Mouse (Mus musculus) midbrain, embryonic 11.5 days (tissue): ENCODE measurements at regions not wholly inside any gene's neighbourhood (a gene's known extent, or its start where the extent isn't known, plus 50 kb on each side); places are given as distances from the start of the nearest gene placed in this dataset.

Experiments used
- ATAC-seq: fragments of 200-750 bp; cut with Nextera tagmentation; 2 replicates; pipeline ENCODE4 v1.8.0; 2017; ENCODE audit warnings: moderate TSS enrichment, moderate library complexity; ENCODE audit not compliant: low FRiP score
- DNase-seq: peaks from one replicate; pipeline ENCODE4 v3.0.0; 2015; ENCODE audit warnings: low spot score; ENCODE audit errors: missing footprints
- H3K27ac ChIP-seq: fragments of 300-500 bp; sonication (generic); 2 replicates; pipeline ENCODE4 v1.5.1; 2014; ENCODE audit warnings: low read depth, low read length
- H3K27me3 ChIP-seq: fragments of 300-500 bp; sonication (generic); 2 replicates; pipeline ENCODE4 v1.6.1; 2014; ENCODE audit warnings: mild to moderate bottlenecking, low read length, moderate library complexity, mixed read lengths; ENCODE audit not compliant: control insufficient read depth, insufficient read depth
- H3K36me3 ChIP-seq: fragments of 300-500 bp; sonication (generic); 2 replicates; pipeline ENCODE4 v1.6.1; 2014; ENCODE audit warnings: mild to moderate bottlenecking, low read length, moderate library complexity, mixed read lengths; ENCODE audit not compliant: control insufficient read depth, insufficient read depth
- H3K4me1 ChIP-seq: fragments of 300-500 bp; sonication (generic); 2 replicates; pipeline ENCODE4 v1.6.1; 2014; ENCODE audit warnings: low read length; ENCODE audit not compliant: control insufficient read depth, insufficient read depth
- H3K4me2 ChIP-seq: fragments of 300-500 bp; sonication (generic); 2 replicates; pipeline ENCODE4 v1.6.1; 2014; ENCODE audit warnings: mild to moderate bottlenecking, moderate library complexity
- H3K4me3 ChIP-seq: fragments of 300-500 bp; sonication (generic); 2 replicates; pipeline ENCODE4 v1.5.1; 2014; ENCODE audit warnings: low read depth, low read length
- H3K9ac ChIP-seq: fragments of 300-500 bp; sonication (generic); 2 replicates; pipeline ENCODE4 v1.6.1; 2014; ENCODE audit warnings: low read length
- H3K9me3 ChIP-seq: fragments of 300-500 bp; sonication (generic); 2 replicates; pipeline ENCODE4 v1.6.1; 2016; ENCODE audit warnings: low read length; ENCODE audit not compliant: control insufficient read depth
- WGBS: fragments of 180-500 bp; shearing (Covaris S2); extraction: QIAGEN DNeasy Blood & Tissue Kit; methylation state at CpG from one replicate; pipeline ENCODE4 v1.1.7; 2014; 5-methylcytosine and 5-hydroxymethylcytosine counted together

DNA sequence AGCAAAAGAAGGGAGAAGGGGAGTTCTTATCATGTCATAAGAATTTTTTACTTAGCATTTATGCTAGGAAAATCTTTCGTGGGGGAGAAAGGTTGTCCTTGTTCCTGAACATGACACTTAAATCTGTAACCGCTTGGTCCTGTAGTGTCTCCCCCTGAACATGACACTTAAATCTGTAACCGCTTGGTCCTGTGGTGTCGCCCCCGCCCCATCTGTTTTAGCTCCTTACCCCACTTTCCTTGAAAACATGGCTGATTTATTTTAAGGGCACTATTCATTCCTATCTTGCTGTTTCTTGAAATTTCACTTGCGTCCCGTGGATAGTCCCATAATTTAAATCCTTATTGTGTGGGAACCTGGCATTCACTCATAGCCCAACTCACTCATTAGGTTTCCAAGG is 82.2 kb downstream of the Rap2a start:
- 97% methylated on average over 7 of the region's 7 CpGs for WGBS
- no peak for ATAC-seq
- Histone ChIP-seq H3K4me2 (no peak overlapping the region), H3K9me3 (no peaks in the 10 kb centered on the region), H3K4me1 (no peaks in the 10 kb centered on the region), H3K27me3 (no peaks in the 10 kb centered on the region), H3K36me3 (no peaks in the 10 kb centered on the region), H3K27ac (no peak overlapping the region), H3K9ac (no peak overlapping the region), H3K4me3 (no peak overlapping the region)
- DNase-seq = no peak

DNA sequence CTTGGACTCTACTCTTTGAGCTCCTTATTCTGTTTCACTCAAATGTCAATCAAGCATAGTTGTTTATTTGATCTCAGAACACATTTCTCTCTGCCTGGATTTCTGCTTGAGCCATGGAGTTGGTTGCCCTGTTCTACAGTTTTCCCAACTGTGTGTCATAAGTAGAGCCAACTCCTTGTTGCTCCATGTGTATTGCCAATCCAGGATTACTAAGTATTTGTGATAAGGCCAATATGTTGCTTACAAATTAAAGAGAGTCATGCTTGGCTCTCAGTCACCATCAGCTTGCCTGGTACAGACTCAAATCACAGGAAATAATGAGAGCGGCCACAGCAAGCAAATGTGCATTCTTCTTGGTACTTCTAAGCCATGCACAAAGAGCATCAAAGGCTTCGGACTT is 82.7 kb downstream of the Rap2a start:
- no peak overlapping the region for H3K4me3 ChIP-seq
- no peaks in the 10 kb centered on the region for H3K27me3 ChIP-seq
- H3K36me3 ChIP-seq = no peaks in the 10 kb centered on the region
- H3K27ac ChIP-seq = no peak overlapping the region
- no peaks in the 10 kb centered on the region for H3K9me3 ChIP-seq
- H3K4me2 ChIP-seq = no peak overlapping the region
- H3K9ac ChIP-seq = no peak overlapping the region
- H3K4me1 ChIP-seq = no peaks in the 10 kb centered on the region
- WGBS = 90% methylated on average over 2 of the region's 2 CpGs
- ATAC-seq (no peak), DNase-seq (no peak)

DNA sequence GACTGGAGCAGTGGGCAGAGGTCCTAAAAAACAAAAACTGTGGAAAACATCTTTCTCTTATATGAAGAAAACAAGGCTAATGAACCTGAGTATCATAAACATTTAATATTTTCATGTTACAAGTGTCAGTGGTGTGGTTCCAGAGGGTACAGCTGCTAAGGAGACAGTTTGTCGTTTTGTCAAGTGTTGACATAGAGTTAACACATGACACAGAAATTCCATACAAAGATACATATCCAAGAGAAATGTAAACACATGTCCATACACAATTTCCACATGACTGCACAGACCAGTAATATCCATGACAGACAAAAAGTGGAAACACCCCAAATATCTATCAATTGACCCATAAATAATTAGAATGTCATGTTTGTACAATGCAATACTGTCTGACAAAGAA is 88.7 kb downstream of the Rap2a start:
- Histone ChIP-seq H3K9ac (no peak overlapping the region), H3K27me3 (no peaks in the 10 kb centered on the region), H3K4me3 (no peak overlapping the region), H3K4me2 (no peak overlapping the region), H3K9me3 (no peaks in the 10 kb centered on the region), H3K36me3 (no peaks in the 10 kb centered on the region), H3K4me1 (no peaks in the 10 kb centered on the region), H3K27ac (no peak overlapping the region)
- DNase-seq (no peak), ATAC-seq (no peak)
- 76% methylated on average over 1 of the region's 1 CpGs for WGBS

DNA sequence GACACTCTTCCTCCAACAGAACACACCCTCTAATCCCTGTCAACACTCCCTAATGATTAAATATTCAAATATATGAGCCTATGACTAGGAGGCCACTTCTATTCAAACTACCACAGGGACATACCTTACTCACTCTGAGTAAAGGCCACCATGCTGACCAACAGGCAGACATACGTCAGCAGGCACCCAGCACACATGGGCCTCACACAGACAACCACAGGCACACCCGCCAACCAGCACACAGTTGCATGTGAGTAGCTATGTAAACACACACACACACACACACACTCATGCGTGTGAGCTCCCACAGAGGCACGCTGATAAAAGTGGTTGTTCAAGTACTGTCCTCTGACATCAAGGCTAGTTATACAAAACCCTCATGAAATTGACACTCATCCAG is 89.8 kb downstream of the Rap2a start:
- no peak overlapping the region for H3K9ac ChIP-seq
- DNase-seq (no peak), ATAC-seq (no peak)
- H3K4me3 ChIP-seq = no peak overlapping the region
- H3K9me3 ChIP-seq = no peaks in the 10 kb centered on the region
- H3K36me3 ChIP-seq = no peaks in the 10 kb centered on the region
- no peak overlapping the region for H3K27ac ChIP-seq
- no peak overlapping the region for H3K4me2 ChIP-seq
- no peaks in the 10 kb centered on the region for H3K27me3 ChIP-seq
- 92% methylated on average over 4 of the region's 4 CpGs for WGBS
- H3K4me1 ChIP-seq = no peaks in the 10 kb centered on the region

DNA sequence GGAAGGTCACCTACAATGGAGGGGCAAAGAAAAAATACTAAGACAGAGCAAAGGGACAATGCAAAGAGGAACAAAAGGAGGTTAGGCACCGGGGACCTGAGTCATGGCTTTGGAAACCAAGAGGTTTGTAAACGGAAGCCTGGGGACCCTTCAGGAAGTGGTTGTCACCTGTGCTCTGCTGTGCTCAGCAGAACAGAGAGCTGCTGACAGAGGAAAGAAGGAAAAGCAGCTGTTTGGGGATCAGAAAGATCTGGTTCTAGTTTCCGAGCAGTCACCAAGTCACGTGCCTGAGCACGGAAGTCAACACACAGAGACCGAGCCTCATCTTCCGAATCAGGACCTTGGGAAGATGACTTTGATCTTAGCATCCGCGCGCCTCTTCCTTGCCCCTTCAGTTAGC is 94.0 kb downstream of the Rap2a start:
- Histone ChIP-seq H3K4me2 (no peak overlapping the region), H3K4me1 (no peaks in the 10 kb centered on the region), H3K27ac (no peak overlapping the region), H3K9me3 (no peaks in the 10 kb centered on the region), H3K9ac (no peak overlapping the region), H3K4me3 (no peak overlapping the region), H3K36me3 (no peaks in the 10 kb centered on the region), H3K27me3 (no peaks in the 10 kb centered on the region)
- WGBS = 85% methylated on average over 10 of the region's 10 CpGs
- DNase-seq (no peak), ATAC-seq (no peak)

DNA sequence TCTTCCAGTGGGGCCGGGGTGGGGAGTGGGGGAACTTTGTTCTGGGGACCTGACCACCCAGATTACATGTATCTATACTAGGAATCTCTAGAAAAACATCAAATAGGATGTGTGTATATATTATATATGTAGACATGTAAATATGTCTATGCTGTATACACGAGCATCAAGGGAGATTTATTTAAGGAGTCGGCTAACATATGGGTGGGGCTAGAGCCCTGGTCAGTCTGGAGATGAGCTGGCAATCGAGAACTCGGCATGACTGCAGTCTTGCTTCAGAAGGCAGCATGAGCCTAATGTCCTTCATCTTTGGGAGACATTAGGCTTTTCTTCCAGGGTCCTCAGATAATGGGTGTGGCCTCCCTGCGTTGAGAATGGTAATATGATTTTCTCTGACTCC is 97.0 kb downstream of the Rap2a start:
- Histone ChIP-seq H3K9ac (no peak overlapping the region), H3K36me3 (no peaks in the 10 kb centered on the region), H3K27me3 (no peaks in the 10 kb centered on the region), H3K4me3 (no peak overlapping the region), H3K4me2 (no peak overlapping the region), H3K27ac (no peak overlapping the region), H3K9me3 (no peaks in the 10 kb centered on the region), H3K4me1 (no peaks in the 10 kb centered on the region)
- DNase-seq (no peak), ATAC-seq (no peak)
- WGBS = 85% methylated on average over 6 of the region's 6 CpGs

DNA sequence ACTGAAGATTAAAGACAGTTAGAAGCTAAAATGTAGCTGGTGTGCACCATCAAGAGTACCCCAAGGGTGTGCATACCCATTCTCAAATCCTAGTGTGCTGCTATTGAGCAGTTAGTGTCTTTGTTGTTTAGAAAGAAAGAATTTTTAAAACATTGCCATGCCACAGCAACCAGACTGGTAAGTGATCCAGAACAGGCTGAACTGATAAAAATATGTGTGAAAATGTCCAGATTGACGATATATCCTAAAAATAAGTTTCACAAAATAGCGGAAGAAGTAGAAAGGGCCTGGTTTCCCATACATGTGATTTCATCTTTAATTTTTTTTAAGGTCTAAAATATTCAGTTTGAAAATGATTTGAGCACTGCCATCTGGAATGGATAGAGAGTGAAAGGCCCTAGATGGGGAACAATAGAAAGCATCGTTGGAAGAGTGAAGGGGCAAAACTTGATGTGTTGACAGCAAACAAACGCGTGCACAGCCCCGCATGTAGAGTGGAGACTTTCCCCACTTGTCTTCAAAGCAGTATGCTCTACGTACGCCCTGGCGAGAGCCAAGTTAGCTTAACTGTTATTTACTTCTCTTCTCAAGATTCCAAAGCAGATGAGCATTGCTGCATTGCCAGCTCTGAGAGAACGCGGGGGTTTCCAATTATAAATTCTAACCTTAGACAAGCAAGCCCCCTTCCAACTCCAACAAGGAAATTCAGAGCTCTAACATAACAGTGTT is 100.3 kb downstream of the Rap2a start:
- WGBS = 88% methylated on average over 11 of the region's 11 CpGs
- H3K27ac ChIP-seq = no peak overlapping the region
- H3K4me3 ChIP-seq = no peak overlapping the region
- no peaks in the 10 kb centered on the region for H3K4me1 ChIP-seq
- no peaks in the 10 kb centered on the region for H3K27me3 ChIP-seq
- H3K4me2 ChIP-seq = no peak overlapping the region
- no peak overlapping the region for H3K9ac ChIP-seq
- ATAC-seq = no peak
- DNase-seq = no peak
- no peaks in the 10 kb centered on the region for H3K36me3 ChIP-seq
- H3K9me3 ChIP-seq = no peaks in the 10 kb centered on the region

DNA sequence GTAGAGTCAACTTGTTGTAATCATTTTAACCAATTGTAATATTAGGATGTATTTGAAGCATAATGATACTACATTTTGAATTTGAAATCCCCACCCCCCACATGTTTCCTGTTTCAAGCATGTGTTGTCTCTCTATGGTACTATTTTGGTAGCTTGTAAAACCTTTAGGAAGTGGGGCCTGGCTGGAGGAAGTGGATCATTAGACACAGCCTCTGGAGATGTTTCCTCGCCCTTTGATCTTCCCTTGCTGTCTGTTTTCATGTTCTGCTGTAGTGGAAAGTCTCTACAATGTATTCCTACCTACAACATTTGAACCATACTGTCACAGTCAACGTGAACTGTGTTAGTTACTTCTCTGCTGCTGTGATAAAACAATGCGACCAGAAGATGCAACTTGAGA is 105.6 kb downstream of the Rap2a start:
- 82% methylated on average over 3 of the region's 3 CpGs for WGBS
- no peaks in the 10 kb centered on the region for H3K9me3 ChIP-seq
- ATAC-seq = no peak
- H3K4me1 ChIP-seq = no peaks in the 10 kb centered on the region
- no peaks in the 10 kb centered on the region for H3K27me3 ChIP-seq
- no peak overlapping the region for H3K9ac ChIP-seq
- H3K4me2 ChIP-seq = no peak overlapping the region
- no peaks in the 10 kb centered on the region for H3K36me3 ChIP-seq
- no peak overlapping the region for H3K4me3 ChIP-seq
- no peak overlapping the region for H3K27ac ChIP-seq
- DNase-seq = no peak

DNA sequence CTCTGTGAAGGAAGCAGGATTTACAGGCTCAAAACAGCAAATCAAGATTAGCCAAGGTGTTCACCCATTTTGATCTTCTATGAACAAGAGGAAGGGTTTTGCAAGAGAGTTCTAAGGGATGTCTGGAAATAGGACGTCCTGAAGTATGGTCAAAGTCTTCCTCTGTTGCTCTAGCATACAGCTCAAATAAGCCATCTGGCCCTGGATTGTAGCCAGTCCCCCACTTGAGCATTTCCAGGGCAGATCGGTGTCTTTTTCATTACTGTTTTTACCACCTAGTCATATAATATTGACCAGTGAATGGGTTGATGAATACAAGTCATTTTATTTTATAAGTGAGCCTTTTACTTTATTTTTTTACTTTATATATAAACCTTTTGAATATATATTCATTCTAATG is 113.9 kb downstream of the Rap2a start:
- no peaks in the 10 kb centered on the region for H3K4me1 ChIP-seq
- H3K27me3 ChIP-seq = no peaks in the 10 kb centered on the region
- H3K36me3 ChIP-seq = no peaks in the 10 kb centered on the region
- WGBS = 93% methylated on average over 2 of the region's 2 CpGs
- H3K27ac ChIP-seq = no peak overlapping the region
- no peak for DNase-seq
- no peak for ATAC-seq
- H3K4me2 ChIP-seq = no peak overlapping the region
- H3K4me3 ChIP-seq = no peak overlapping the region
- no peaks in the 10 kb centered on the region for H3K9me3 ChIP-seq
- H3K9ac ChIP-seq = no peak overlapping the region
